Mouse (Mus musculus): ENCODE data around the gene Txndc2. TPM values are rescaled to one million over a fixed set of nuclear protein-coding genes. Genes with fewer than 3 reads are reported as not detected.

Gene Txndc2
- not detected in 2 replicates for polyA plus RNA-seq (2015; fragmentation: Nextera tagmentation; extraction: Ambion mirVana)

DNA sequence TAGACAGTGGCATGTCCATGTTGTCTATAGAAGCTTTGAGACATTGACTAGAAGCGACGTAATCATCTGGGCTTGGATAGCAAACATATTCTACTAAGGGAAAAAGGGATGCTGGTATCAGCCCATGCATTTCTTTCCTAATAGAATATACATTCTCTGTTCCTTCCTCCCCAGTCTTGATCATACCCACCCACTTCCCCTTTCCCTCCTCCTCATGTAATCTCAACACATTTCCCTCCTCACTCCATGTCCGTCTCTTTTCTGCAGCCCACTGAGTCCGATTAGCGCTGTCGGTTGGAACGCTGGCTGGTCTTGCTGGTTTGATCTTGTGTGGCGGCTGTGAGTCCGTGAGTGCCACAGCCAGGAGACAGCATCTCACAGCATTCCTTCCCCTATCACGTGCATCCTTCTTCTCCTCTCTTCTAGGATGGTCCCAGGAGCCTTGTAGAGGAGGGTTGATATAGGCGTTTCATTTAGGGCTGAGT lies at the start of gene Txndc2:
Gene Txndc2, minus strand, starts transcription at position 435 of the 485 bp plus-strand sequence.
- Histone ChIP-seq H3K9ac (ENCODE audit: low read depth, low read length) (no peak within 1 kb of the TSS), H3K27me3 (replicated peaks; ENCODE audit: control insufficient read depth, insufficient read depth, low read length) (no peaks in the 10 kb centered on the region), H3K4me2 (replicated peaks; ENCODE audit: low read depth) (no peak within 1 kb of the TSS), H3K36me3 (ENCODE audit: control insufficient read depth, insufficient read depth) (no peaks in the 10 kb centered on the region), H3K27ac (ENCODE audit: low read depth, low read length) (no peak within 1 kb of the TSS), H3K4me3 (ENCODE audit: low read depth, low read length) (no peak within 1 kb of the TSS), H3K4me1 (replicated peaks; ENCODE audit: control insufficient read depth, insufficient read depth, low read length) (no peaks in the 10 kb centered on the region), H3K9me3 (ENCODE audit: control insufficient read depth) (no peaks in the 10 kb centered on the region)
- 90% methylated on average over 11 of the region's 11 CpGs for WGBS
- no peak for TF ChIP-seq CTCF (IDR thresholded peaks at IDR 0.05; ENCODE audit: low read depth)
- no peak for ATAC-seq

DNA sequence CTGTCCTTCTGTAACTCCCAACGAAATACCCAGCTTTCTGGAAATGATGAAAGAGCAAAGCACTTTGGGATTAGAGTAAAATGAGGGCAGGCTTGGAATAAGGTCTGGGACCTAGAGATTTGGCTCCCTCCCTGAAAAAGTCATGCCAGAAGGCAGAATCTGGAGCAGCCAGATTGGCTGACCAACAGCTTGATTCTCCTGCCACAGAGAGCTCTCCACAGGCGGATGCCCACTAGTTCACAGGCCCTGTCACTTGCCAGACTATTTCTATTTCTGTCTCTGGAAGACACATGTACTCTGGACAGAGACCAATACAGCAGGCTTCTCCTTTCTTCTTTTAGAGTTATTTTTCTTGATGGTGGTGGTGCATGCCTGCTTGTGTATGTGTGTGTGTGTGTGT lies 41.8 kb upstream of the Txndc2 start:
- no peak for TF ChIP-seq CTCF (IDR thresholded peaks at IDR 0.05; ENCODE audit: low read depth)
- H3K4me1 ChIP-seq (replicated peaks; ENCODE audit: control insufficient read depth, insufficient read depth, low read length): no peaks in the 10 kb centered on the region; the same call in 1 of the 2 replicates
- no peak for ATAC-seq
- H3K9me3 ChIP-seq (ENCODE audit: control insufficient read depth): no peaks in the 10 kb centered on the region
- no peak overlapping the region for H3K27ac ChIP-seq (ENCODE audit: low read depth, low read length)
- H3K9ac ChIP-seq (ENCODE audit: low read depth, low read length): no peak overlapping the region
- H3K4me3 ChIP-seq (ENCODE audit: low read depth, low read length): no peak overlapping the region
- WGBS: 68% methylated on average over 2 of the region's 2 CpGs
- H3K4me2 ChIP-seq (replicated peaks; ENCODE audit: low read depth): no peak overlapping the region
- no peaks in the 10 kb centered on the region for H3K36me3 ChIP-seq (ENCODE audit: control insufficient read depth, insufficient read depth)
- no peaks in the 10 kb centered on the region for H3K27me3 ChIP-seq (replicated peaks; ENCODE audit: control insufficient read depth, insufficient read depth, low read length)

DNA sequence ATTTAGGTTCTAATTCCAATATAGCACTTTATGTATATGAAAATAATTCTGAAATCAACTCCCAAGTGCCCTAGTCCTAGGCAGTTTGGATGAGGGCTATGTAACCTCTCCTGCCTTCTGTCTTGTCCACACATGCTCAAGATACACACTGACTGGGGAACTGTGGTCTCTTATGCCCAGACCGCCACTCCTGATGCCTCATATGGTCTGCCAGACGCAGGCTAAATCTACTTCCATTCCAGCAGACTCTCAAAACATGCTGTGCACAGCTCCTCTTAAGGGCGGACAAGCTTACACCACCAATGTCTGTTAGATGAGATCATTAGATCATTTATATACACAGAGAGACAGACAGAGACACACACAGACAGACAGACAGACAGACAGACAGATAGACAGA lies 41.3 kb upstream of the Txndc2 start:
- no peak for ATAC-seq
- no peak overlapping the region for H3K9ac ChIP-seq (ENCODE audit: low read depth, low read length)
- no peaks in the 10 kb centered on the region for H3K27me3 ChIP-seq (replicated peaks; ENCODE audit: control insufficient read depth, insufficient read depth, low read length)
- H3K4me3 ChIP-seq (ENCODE audit: low read depth, low read length): no peak overlapping the region
- H3K36me3 ChIP-seq (ENCODE audit: control insufficient read depth, insufficient read depth): no peaks in the 10 kb centered on the region
- no peak overlapping the region for H3K4me2 ChIP-seq (replicated peaks; ENCODE audit: low read depth)
- no peaks in the 10 kb centered on the region; the same call in 1 of the 2 replicates for H3K4me1 ChIP-seq (replicated peaks; ENCODE audit: control insufficient read depth, insufficient read depth, low read length)
- no peak for TF ChIP-seq CTCF (IDR thresholded peaks at IDR 0.05; ENCODE audit: low read depth)
- H3K27ac ChIP-seq (ENCODE audit: low read depth, low read length): no peak overlapping the region
- no peaks in the 10 kb centered on the region for H3K9me3 ChIP-seq (ENCODE audit: control insufficient read depth)
- 88% methylated on average over 3 of the region's 3 CpGs for WGBS

DNA sequence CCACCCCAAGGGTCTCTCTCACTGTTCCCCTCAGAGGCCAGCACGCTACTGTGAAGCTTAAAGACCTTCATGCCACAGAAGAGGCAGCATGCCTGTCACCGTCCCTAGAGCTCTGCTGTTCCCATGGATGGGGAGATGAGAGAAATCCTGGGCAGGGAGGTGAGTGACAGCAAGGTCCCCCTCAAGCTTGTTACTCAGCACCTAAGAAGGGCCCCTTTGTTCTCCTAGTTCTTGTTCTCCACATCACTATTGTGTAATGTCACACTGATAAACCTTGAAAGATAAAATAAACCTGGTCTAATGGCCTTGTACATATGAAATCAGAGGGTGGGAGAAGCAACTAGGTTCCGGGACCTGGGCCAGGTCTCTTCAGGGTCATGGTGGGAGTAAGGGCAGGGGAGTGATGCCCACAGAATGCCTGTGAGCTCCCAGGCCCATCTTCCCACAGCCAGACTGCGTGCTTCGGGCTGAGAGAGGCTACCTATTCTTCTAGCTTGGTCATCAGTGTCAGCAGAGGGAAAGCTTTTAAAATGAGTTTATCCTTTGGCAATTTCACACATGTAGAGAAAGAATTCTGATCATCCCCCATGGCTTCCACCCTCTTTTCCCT lies 40.2 kb upstream of the Txndc2 start:
- Histone ChIP-seq H3K4me2 (replicated peaks; ENCODE audit: low read depth) (no peak overlapping the region), H3K27me3 (replicated peaks; ENCODE audit: control insufficient read depth, insufficient read depth, low read length) (no peaks in the 10 kb centered on the region), H3K4me3 (ENCODE audit: low read depth, low read length) (no peak overlapping the region), H3K9me3 (ENCODE audit: control insufficient read depth) (no peaks in the 10 kb centered on the region), H3K36me3 (ENCODE audit: control insufficient read depth, insufficient read depth) (no peaks in the 10 kb centered on the region), H3K9ac (ENCODE audit: low read depth, low read length) (no peak overlapping the region), H3K4me1 (replicated peaks; ENCODE audit: control insufficient read depth, insufficient read depth, low read length) (no peaks in the 10 kb centered on the region; the same call in 1 of the 2 replicates), H3K27ac (ENCODE audit: low read depth, low read length) (peak overlapping the region; percentile 46; the same call in 1 of the 2 replicates)
- TF ChIP-seq CTCF (IDR thresholded peaks at IDR 0.05; ENCODE audit: low read depth): no peak
- peak; percentile 38 for ATAC-seq
- 74% methylated on average over 5 of the region's 5 CpGs for WGBS

DNA sequence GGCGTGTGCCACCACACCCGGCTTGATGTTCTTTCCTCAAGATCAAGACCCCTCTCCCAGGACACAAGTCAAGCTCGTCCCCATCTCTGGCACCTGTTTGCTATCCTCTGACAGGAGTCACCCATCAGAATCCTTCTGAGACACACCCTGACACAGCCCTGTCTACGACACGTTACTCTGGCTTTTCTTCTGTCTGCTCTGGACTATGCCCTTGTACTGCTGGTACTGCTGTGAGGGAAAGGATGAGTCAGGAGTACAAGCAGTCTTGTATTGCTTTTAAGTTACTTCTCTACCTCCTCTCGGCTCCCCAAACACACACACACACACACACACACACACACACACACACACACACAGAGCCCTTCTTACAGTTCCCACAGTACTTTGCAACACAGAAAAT lies 39.5 kb upstream of the Txndc2 start:
- no peaks in the 10 kb centered on the region; the same call in 1 of the 2 replicates for H3K4me1 ChIP-seq (replicated peaks; ENCODE audit: control insufficient read depth, insufficient read depth, low read length)
- H3K4me2 ChIP-seq (replicated peaks; ENCODE audit: low read depth): no peak overlapping the region
- 49% methylated on average over 6 of the region's 6 CpGs for WGBS
- no peaks in the 10 kb centered on the region for H3K36me3 ChIP-seq (ENCODE audit: control insufficient read depth, insufficient read depth)
- no peak overlapping the region for H3K9ac ChIP-seq (ENCODE audit: low read depth, low read length)
- H3K9me3 ChIP-seq (ENCODE audit: control insufficient read depth): no peaks in the 10 kb centered on the region
- no peaks in the 10 kb centered on the region for H3K27me3 ChIP-seq (replicated peaks; ENCODE audit: control insufficient read depth, insufficient read depth, low read length)
- TF ChIP-seq CTCF (IDR thresholded peaks at IDR 0.05; ENCODE audit: low read depth): no peak
- peak; percentile 91 for ATAC-seq
- no peak overlapping the region for H3K4me3 ChIP-seq (ENCODE audit: low read depth, low read length)
- peak overlapping the region; percentile 46; the same call in 1 of the 2 replicates for H3K27ac ChIP-seq (ENCODE audit: low read depth, low read length)

DNA sequence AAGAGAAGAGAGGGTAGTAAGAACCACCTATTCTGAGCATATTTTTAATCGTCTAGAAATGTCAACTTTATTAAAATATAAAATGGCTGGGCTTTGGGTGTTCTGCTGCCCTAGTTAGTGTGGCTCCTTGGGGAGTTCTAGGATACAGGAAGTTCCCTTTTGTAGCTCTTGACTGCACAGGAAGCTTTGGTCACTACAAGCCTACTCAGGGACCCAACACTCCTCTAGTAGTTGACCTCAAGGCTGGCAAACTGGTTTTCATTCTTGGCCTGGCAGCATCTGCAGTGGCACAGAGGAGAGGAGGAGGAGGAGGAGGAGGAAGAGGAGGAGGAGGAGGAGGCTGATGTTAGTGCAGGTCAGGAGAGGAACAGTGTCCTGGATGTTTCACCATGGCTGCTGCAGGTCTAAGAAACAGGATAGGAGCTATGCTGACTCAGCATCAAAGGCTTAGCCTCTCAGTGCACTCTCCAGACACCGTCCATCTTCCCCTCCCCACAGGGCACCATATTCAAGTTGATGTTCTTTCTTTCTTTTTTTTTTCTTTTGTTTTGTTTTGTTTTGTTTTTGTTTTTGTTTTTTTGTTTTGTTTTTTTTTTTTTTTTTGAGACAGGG lies 38.9 kb upstream of the Txndc2 start:
- no peak overlapping the region for H3K4me3 ChIP-seq (ENCODE audit: low read depth, low read length)
- no peaks in the 10 kb centered on the region; the same call in 1 of the 2 replicates for H3K4me1 ChIP-seq (replicated peaks; ENCODE audit: control insufficient read depth, insufficient read depth, low read length)
- no peaks in the 10 kb centered on the region for H3K36me3 ChIP-seq (ENCODE audit: control insufficient read depth, insufficient read depth)
- no peak overlapping the region for H3K27ac ChIP-seq (ENCODE audit: low read depth, low read length)
- no peak overlapping the region for H3K4me2 ChIP-seq (replicated peaks; ENCODE audit: low read depth)
- WGBS: 73% methylated on average over 2 of the region's 2 CpGs
- ATAC-seq: no peak
- no peaks in the 10 kb centered on the region for H3K9me3 ChIP-seq (ENCODE audit: control insufficient read depth)
- TF ChIP-seq CTCF (IDR thresholded peaks at IDR 0.05; ENCODE audit: low read depth): no peak
- no peaks in the 10 kb centered on the region for H3K27me3 ChIP-seq (replicated peaks; ENCODE audit: control insufficient read depth, insufficient read depth, low read length)
- H3K9ac ChIP-seq (ENCODE audit: low read depth, low read length): no peak overlapping the region

Data from intestine, postnatal 0 days (tissue).